Mouse (Mus musculus) myocyte (in vitro differentiated cells): ENCODE results near the gene Lhfpl3. TPM values are rescaled to one million over a fixed set of nuclear protein-coding genes. Genes with fewer than 3 reads are reported as not detected.

Experiments
- H3K27me3 ChIP-seq: one replicate; pipeline ENCODE4 v1.6.1; 2011; ENCODE audit not compliant: control insufficient read depth, insufficient read depth, insufficient read length
- H3K36me3 ChIP-seq: one replicate; pipeline ENCODE4 v1.6.1; 2011; ENCODE audit not compliant: control insufficient read depth, insufficient read depth
- H3K4me2 ChIP-seq: one replicate; pipeline ENCODE4 v1.6.1; 2011; ENCODE audit warnings: low read depth, control low read depth
- H3K4me3 ChIP-seq: one replicate; pipeline ENCODE4 v1.5.1; 2011; ENCODE audit warnings: mild to moderate bottlenecking, control low read depth, moderate library complexity
- H3K79me2 ChIP-seq: one replicate; pipeline ENCODE4 v1.6.1; 2011; ENCODE audit not compliant: control insufficient read depth, insufficient read depth
- H3ac ChIP-seq: one replicate; pipeline ENCODE4 v1.6.1; 2011; ENCODE audit not compliant: control insufficient read depth, insufficient read length
- CEBPB ChIP-seq: IDR thresholded peaks from 2 replicates; pipeline ENCODE4 v1.6.1; 2011; ENCODE audit warnings: mild to moderate bottlenecking, moderate library complexity; ENCODE audit not compliant: poor library complexity, insufficient read depth, severe bottlenecking
- E2F4 ChIP-seq: IDR thresholded peaks from one replicate; pipeline ENCODE4 v1.6.1; 2011; ENCODE audit warnings: mild to moderate bottlenecking, control low read depth, moderate library complexity; ENCODE audit not compliant: insufficient read depth
- MAX ChIP-seq: IDR thresholded peaks from one replicate; pipeline ENCODE4 v1.6.1; 2011; ENCODE audit warnings: low read depth, mild to moderate bottlenecking, control low read depth
- MYOD1 ChIP-seq, 3 experiments: IDR thresholded peaks; one replicate each; pipeline ENCODE4 v1.6.1; 2011; ENCODE audit warnings: control low read depth in 2 of 3, low read depth in 2 of 3, mild to moderate bottlenecking in 2 of 3, moderate library complexity in 1 of 3; ENCODE audit not compliant: insufficient read length in 2 of 3, control insufficient read depth in 1 of 3
- MYOG ChIP-seq, 3 experiments: IDR thresholded peaks; one replicate each; pipeline ENCODE4 v1.6.1; 2011; ENCODE audit warnings: control low read depth in 2 of 3, low read depth in 2 of 3, mild to moderate bottlenecking in 2 of 3; ENCODE audit not compliant: insufficient read length in 2 of 3, control insufficient read depth in 1 of 3, insufficient read depth in 1 of 3
- POLR2A ChIP-seq: IDR thresholded peaks from one replicate; pipeline ENCODE4 v1.6.1; 2011; ENCODE audit warnings: low read depth, mild to moderate bottlenecking, control low read depth, moderate library complexity; ENCODE audit not compliant: insufficient read length
- POLR2AphosphoS2 ChIP-seq: IDR thresholded peaks from one replicate; pipeline ENCODE4 v1.6.1; 2011; ENCODE audit warnings: low read depth, control low read depth; ENCODE audit not compliant: insufficient read length
- REST ChIP-seq: IDR thresholded peaks from one replicate; pipeline ENCODE4 v1.6.1; 2011; ENCODE audit warnings: mild to moderate bottlenecking, control low read depth, moderate library complexity; ENCODE audit not compliant: insufficient read depth, insufficient read length
- SRF ChIP-seq: IDR thresholded peaks from one replicate; pipeline ENCODE4 v1.6.1; 2011; ENCODE audit warnings: low read depth; ENCODE audit not compliant: control insufficient read depth, insufficient read length
- TCF12 ChIP-seq: IDR thresholded peaks from one replicate; pipeline ENCODE4 v1.6.1; 2011; ENCODE audit warnings: mild to moderate bottlenecking, control low read depth; ENCODE audit not compliant: poor library complexity, insufficient read depth, severe bottlenecking
- TCF3 ChIP-seq: IDR thresholded peaks from one replicate; pipeline ENCODE4 v1.6.1; 2011; ENCODE audit warnings: low read depth, control low read depth; ENCODE audit not compliant: insufficient read length
- USF1 ChIP-seq: IDR thresholded peaks from one replicate; pipeline ENCODE4 v1.6.1; 2011; ENCODE audit warnings: low read depth, mild to moderate bottlenecking, control low read depth, moderate library complexity
- polyA plus RNA-seq: library from polyadenylated mRNA; unstranded; fragments of >200 nt; fragmentation: generic; extraction: Trizol; gene quantifications from one replicate; pipeline ENCODE4 v1.2.1, GENCODE M21; 2012; ENCODE audit warnings: missing spikeins

Gene Lhfpl3
- polyA plus RNA-seq, 1 experiment, result 0.01 TPM

- Histone ChIP-seq H3K79me2 (no peaks in the 10 kb centered on the region), H3ac (no peak overlapping the region), H3K27me3 (no peaks in the 10 kb centered on the region), H3K4me2 (no peak overlapping the region), H3K36me3 (no peaks in the 10 kb centered on the region), H3K4me3 (no peak overlapping the region)
- TF ChIP-seq CEBPB (no peak), REST (peak; percentile 53), USF1 (no peak), TCF12 (no peak), MYOG (IDR thresholded peaks at IDR 0.05; ENCODE audit: control insufficient read depth in 1 of 3, insufficient read depth in 1 of 3, insufficient read length in 2 of 3, low read depth in 2 of 3) (no peak)
Observed at GRCm38 (mm10) chr5:22943306-22943705, 197.4 kb downstream of the Lhfpl3 start.

GRCm38 (mm10) chr5:22963300-22963699 lies 217.4 kb downstream of the Lhfpl3 start:
- TF ChIP-seq SRF, result no peak
- no peak for TF ChIP-seq E2F4
- TF ChIP-seq POLR2A, result no peak
- TF ChIP-seq TCF3, result no peak
- TF ChIP-seq POLR2AphosphoS2, result no peak
- TF ChIP-seq CEBPB, result no peak
- TF ChIP-seq MYOD1 (IDR thresholded peaks at IDR 0.05; ENCODE audit: control insufficient read depth in 1 of 3, insufficient read length in 2 of 3, low read depth in 2 of 3), result no peak
- no peak for TF ChIP-seq MYOG (IDR thresholded peaks at IDR 0.05; ENCODE audit: control insufficient read depth in 1 of 3, insufficient read depth in 1 of 3, insufficient read length in 2 of 3, low read depth in 2 of 3)
- TF ChIP-seq TCF12, result no peak
- TF ChIP-seq REST, result no peak
- no peak for TF ChIP-seq MAX
- TF ChIP-seq USF1, result no peak

GRCm38 (mm10) chr5:22986771-22987170 lies 240.9 kb downstream of the Lhfpl3 start:
- Histone ChIP-seq H3K27me3 (no peaks in the 10 kb centered on the region), H3K4me3 (no peak overlapping the region), H3K4me2 (no peak overlapping the region), H3K79me2 (no peaks in the 10 kb centered on the region), H3K36me3 (no peaks in the 10 kb centered on the region), H3ac (no peak overlapping the region)
- TF ChIP-seq MYOD1 (IDR thresholded peaks at IDR 0.05; ENCODE audit: control insufficient read depth in 1 of 3, insufficient read length in 2 of 3, low read depth in 2 of 3), result no peak
- TF ChIP-seq E2F4, result no peak
- no peak for TF ChIP-seq REST
- no peak for TF ChIP-seq MYOG (IDR thresholded peaks at IDR 0.05; ENCODE audit: control insufficient read depth in 1 of 3, insufficient read depth in 1 of 3, insufficient read length in 2 of 3, low read depth in 2 of 3)
- no peak for TF ChIP-seq USF1
- no peak for TF ChIP-seq TCF12
- TF ChIP-seq SRF, result no peak
- TF ChIP-seq POLR2AphosphoS2, result no peak
- TF ChIP-seq CEBPB, result no peak
- no peak for TF ChIP-seq POLR2A
- no peak for TF ChIP-seq MAX
- no peak for TF ChIP-seq TCF3

More at GRCm38 (mm10) chr5:22963300-22963699, 217.4 kb downstream of the Lhfpl3 start:
- Histone ChIP-seq H3K36me3 (no peaks in the 10 kb centered on the region), H3K79me2 (no peaks in the 10 kb centered on the region), H3K27me3 (no peaks in the 10 kb centered on the region), H3K4me3 (no peak overlapping the region), H3K4me2 (no peak overlapping the region), H3ac (no peak overlapping the region)

- TF ChIP-seq CEBPB (no peak), TCF3 (no peak), POLR2AphosphoS2 (no peak), MYOD1 (IDR thresholded peaks at IDR 0.05; ENCODE audit: control insufficient read depth in 1 of 3, insufficient read length in 2 of 3, low read depth in 2 of 3) (no peak), USF1 (no peak), MYOG (IDR thresholded peaks at IDR 0.05; ENCODE audit: control insufficient read depth in 1 of 3, insufficient read depth in 1 of 3, insufficient read length in 2 of 3, low read depth in 2 of 3) (no peak)
- H3ac ChIP-seq, result no peak overlapping the region
- H3K36me3 ChIP-seq, result no peaks in the 10 kb centered on the region
- no peak overlapping the region for H3K4me2 ChIP-seq
- no peaks in the 10 kb centered on the region for H3K79me2 ChIP-seq
- H3K4me3 ChIP-seq, result no peak overlapping the region
- no peaks in the 10 kb centered on the region for H3K27me3 ChIP-seq
Observed at GRCm38 (mm10) chr5:22999811-23000210, 254.0 kb downstream of the Lhfpl3 start.

GRCm38 (mm10) chr5:23003123-23003797 lies 257.4 kb downstream of the Lhfpl3 start:
- Histone ChIP-seq H3K36me3 (no peaks in the 10 kb centered on the region), H3ac (no peak overlapping the region), H3K79me2 (no peaks in the 10 kb centered on the region), H3K27me3 (no peaks in the 10 kb centered on the region), H3K4me3 (no peak overlapping the region), H3K4me2 (no peak overlapping the region)
- TF ChIP-seq E2F4 (no peak), TCF3 (no peak), TCF12 (no peak), SRF (no peak), POLR2AphosphoS2 (no peak), POLR2A (no peak), CEBPB (no peak), MAX (no peak), REST (no peak), MYOG (IDR thresholded peaks at IDR 0.05; ENCODE audit: control insufficient read depth in 1 of 3, insufficient read depth in 1 of 3, insufficient read length in 2 of 3, low read depth in 2 of 3) (no peak), USF1 (no peak), MYOD1 (IDR thresholded peaks at IDR 0.05; ENCODE audit: control insufficient read depth in 1 of 3, insufficient read length in 2 of 3, low read depth in 2 of 3) (no peak)
